Mouse (Mus musculus) c-Kit-positive CD71-negative TER-119-negative erythroid progenitor cells, embryonic 14.5 days (primary cell): ENCODE measurements around the gene D230025D16Rik.
"Not testable (repeated sequence)": the region's sequence is repeated elsewhere in the genome, so short reads cannot be mapped to it uniquely, and the experiment has no call there.

ENCODE experiments used
- DNase-seq: peaks from one replicate; pipeline ENCODE4 v3.0.0-alpha.2; 2013; ENCODE audit warnings: low read depth

D230025D16Rik gene

DNA sequence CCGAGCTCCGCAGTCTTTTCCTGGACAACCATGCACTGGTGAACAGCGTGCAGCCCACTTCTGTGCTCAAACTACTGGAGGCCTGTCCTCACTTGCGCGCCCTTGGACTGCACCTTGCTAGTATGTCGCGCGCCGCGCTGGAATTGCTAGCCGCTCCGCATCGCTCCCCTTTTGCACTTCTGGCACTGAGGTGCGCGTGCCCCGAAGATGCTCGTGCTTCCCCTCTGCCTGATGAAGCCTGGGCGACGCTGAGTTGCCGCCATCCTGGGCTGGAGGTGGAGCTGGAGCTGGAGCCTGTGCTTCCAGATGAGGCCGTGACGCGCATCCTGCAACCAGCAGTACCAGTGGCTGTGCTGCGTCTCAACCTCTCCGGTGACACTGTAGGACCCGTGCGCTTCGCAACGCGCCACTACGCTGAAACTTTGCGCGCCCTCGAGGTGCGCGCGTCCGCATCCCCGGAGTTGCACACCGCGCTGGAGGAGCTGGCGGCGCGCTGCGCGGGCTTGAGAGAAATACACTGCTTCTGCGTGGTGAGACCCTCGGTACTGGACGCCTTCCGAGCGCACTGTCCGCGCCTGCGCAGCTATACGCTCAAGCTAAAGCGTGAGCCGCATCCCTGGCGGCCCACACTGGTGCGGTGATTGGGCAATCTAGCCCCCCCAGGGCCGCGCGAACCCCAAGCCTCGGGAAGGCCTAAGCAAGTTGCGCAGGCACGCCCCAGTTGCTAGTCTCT lies 43.6 kb downstream of the D230025D16Rik start:
- no peak for DNase-seq

DNA sequence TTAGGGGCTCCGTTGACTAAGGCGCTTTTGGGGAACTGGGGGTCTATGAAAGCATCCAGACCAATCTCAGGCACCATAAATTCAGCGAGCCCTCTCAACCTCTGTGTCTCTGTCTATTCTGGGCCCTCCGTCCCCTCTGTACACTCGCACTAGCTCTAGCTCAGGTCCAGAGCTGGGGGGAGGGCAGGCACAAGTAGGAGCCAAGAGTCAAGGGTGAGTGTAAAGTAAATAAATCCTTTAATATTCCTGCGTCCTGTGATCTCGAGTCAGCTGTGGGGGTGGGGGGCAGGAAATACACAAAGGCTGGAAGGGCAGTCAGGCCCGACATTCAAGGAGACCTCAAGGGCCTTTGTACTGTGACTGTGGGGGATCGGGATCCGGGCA lies 44.1 kb downstream of the D230025D16Rik start:
- DNase-seq, result no peak

DNA sequence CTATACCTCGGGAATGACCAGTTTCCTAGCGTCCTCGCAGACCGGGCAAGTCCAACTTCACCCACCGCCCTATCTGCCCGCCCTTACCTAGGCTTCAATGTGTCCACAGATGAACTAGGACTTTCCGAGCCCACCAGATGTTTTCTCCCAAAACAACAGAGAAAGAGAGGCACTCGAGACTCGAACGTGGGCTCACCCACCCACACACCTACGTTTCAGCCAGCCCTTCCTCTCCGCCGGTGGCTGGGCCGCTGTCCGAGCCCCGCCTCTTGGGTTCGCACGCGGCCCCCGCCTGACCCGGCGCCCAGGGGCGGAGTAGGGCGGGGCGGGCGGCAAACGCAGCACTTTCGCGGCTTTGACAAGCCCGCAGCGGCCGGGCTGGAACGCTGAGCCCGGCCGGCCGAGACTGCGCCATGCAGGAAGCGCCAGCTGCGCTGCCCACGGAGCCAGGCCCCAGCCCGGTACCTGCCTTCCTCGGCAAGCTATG lies 44.6 kb downstream of the D230025D16Rik start, which contains the start of gene Hsf4:
Gene Hsf4, plus strand, starts transcription at position 341 of the 487 bp plus-strand sequence.
- no peak for DNase-seq

DNA sequence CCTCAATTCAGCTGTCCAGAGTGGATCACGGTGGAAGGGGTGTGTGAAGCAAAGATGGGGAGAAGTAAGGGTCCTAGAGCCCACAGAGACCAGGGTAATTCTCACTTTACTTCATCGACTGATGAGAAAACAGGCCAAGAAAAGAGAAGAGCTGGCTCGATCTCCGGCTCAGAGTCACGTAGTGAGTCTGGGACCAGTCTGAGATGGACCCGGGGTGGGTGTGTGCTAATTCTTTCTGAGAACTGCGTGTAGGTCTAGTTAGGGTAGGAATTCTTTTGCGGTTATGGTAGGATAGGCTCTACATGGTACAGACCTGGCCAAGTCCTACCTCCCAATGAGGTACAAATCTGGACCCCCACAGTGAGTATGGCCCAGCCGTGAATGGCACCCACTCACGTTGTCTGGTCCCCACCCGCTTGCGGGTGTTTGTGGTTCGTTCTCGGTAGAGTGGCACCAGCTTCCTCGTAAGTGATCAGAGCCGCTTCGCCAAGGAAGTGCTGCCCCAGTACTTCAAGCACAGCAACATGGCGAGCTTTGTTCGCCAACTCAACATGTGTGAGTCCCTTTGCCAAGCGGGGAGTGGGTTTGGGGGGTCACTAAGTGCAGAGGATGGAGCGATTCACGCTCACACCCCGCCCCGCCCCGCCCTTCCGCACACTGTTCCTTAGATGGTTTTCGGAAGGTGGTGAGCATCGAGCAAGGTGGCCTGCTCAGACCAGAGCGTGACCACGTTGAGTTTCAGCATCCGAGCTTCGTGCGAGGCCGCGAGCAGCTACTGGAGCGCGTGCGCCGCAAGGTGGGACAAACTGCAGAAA lies 45.4 kb downstream of the D230025D16Rik start:
- no peak for DNase-seq

DNA sequence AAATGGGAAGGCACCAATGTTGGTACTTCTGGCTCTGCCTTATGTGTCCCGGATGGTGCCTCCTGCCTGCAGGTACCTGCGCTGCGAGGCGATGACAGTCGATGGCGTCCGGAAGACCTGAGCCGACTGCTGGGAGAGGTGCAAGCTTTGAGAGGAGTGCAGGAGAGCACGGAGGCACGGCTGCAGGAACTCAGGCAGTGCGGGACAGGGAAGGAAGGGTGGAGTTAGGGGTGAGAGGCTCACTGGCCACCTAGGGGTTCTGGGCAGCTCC lies 45.9 kb downstream of the D230025D16Rik start:
- no peak for DNase-seq

DNA sequence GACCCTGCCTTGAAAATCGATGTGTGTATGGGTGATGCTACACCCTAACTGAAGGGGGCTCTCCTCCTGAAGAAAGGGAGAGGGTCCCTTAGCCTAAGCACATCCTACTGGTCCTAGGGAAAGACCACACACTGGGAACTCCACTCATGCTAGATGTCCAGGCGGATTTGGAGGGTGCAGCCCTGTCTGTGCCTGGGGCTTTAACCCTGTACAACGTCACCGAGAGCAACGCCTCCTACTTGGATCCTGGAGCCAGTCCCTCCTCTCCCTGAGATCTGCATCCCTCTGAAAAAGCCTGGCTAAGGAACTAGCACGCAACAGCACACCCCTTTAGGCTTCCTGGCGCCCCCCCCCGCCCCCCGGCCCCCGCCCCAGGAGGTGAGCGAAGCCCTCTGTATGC lies 50.4 kb downstream of the D230025D16Rik start:
- DNase-seq, result no peak

DNA sequence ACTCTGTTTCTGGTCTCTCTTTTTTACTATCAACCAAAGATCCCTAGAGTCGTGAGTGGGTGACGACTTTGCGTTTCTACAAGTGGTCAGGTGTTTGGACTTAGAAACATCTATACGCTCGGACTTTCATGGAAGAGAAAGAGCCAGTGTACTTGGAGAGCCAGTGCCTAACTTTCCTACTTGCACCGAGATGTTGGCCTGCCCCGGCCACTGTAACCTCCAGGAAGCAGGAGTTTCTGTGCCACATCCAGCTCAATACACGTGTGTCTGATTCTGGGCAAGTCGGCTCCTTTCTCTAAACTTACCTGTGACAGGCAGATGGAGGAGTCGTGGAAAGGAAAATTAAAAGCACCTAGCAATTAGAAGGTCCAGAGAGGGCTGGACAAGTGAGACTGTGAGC lies 50.9 kb downstream of the D230025D16Rik start, which contains the start of gene Nol3:
Gene Nol3, plus strand, starts transcription at position 301 of the 400 bp plus-strand sequence.
- DNase-seq, result no peak

DNA sequence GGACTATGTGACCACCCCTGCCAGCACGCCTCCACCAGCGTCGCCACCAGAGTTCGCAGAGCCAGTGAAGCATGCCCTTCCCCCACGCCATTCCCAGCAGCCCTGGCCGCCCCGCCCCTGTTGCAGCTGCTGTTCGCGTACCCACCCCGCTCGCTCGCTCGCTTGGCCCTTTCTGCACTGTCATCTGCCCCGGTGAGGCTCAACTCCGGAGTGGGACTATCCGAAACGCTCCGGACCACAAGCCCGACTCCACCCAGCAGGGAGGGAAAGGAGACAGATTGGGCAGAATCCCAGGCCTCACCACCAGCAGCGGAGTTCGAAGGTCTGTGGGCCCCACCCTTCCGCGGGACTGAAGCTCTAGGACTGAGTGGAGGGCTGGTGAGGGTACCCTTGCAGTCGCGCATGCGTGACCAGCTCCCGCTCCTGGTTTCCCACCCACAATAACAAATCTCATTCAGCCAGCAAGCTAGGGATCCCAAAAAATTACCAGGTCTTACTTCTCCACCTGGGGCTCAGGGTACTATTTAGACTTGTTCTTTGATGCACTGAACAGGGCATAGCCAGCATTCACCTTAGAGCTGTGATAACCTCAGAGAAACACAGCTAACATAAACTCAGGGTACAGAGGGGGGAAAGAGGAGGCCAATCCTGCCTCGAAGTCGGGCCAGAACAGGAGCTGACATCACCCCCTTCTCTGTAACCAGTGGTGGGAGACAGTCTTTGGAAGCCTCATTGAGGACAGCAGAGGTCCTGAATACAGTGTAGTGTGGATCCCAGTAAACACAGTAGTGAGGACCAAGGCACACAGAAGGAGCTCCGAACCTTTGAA lies 51.6 kb downstream of the D230025D16Rik start:
- DNase-seq, result no peak

DNA sequence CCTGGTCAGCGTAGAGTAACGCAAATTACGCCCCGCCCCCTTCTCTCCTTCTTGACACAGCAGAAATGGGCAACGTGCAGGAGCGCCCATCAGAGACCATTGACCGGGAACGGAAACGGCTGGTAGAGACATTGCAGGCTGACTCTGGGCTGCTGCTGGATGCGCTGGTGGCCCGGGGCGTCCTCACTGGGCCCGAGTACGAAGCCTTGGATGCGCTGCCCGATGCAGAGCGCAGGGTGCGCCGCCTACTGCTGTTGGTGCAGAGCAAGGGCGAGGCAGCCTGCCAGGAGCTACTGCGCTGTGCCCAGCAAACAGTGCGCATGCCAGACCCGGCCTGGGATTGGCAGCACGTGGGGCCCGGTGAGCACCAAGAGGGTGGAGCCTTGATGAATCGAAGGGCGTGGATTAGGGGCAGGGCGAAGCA lies 54.0 kb downstream of the D230025D16Rik start:
- no peak for DNase-seq

DNA sequence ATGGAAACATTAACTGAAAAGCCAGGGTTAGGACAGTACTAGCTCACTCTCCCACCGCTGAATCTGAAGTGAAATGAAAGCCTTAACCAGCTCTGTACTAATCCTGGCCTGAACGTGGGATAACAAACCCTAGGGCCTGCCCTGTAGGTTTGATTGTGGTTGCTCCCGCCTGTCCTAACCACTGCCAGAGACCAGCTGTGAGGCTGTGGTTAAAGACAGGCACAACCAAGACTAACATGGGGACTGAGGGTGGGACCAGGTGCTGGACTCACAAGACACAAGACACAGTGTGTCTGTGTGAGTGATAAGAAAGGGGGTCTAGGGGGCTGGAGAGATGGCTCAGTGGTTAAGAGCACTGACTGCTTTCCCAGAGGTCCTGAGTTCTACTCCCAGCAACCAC lies 55.6 kb downstream of the D230025D16Rik start:
- DNase-seq, result no peak

DNA sequence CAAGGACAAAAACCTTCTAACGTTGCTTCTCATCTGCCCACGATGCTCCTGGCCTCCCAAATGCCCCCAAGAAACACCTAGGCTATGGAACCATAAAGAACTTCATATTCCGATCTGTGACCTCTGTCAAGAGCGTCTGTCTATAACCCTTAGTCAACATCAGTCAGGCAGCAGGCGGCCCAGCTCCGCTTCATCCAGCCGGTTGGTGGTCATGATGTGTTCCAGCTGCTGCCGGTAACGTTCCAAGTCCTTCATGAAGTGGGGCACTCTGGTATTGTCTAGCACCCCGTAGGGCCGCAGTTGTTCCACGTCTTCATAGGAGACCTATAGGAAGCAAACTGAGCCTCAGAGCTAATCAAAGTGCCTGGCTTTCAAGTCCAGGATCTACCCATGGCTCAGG lies 56.9 kb downstream of the D230025D16Rik start:
- no peak for DNase-seq

DNA sequence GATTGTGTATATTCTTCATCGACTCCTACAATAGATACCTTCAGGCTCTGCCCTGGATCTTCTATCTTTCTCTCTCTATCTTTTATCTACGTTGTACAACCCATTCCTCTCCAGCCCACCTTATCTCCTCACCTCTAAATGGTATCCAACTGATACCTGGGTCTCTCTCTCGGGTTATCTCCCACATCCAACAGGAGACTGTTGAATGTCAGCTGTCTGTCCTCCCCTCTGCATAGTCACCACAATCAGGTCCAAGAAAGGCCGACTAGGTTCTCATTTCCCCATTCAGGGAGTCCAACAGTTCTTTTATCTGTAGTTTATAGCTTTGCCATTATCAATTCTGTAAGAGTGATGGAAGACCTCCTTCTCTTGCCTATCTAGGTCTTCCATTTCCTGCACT lies 57.3 kb downstream of the D230025D16Rik start:
- no peak for DNase-seq

DNA sequence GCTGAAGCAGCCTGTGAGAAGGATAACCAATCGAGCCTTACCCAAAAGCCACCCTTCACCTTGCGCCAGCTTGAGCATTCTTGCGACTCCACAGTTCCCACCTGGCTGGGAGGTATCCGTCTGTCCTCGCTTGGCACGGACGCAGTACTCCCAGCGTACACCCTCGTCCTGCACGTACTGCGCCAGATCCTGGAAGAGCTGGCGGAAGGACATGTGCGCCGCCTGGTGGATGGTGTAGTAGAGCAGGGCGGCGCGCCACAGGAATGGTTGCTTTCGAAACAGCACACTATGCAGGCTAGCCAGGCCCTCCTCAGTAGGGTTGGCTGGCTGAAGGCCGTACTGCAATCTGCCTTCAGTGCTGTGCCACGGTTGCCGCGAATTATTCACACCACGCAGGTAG lies 58.1 kb downstream of the D230025D16Rik start:
- no peak for DNase-seq

DNA sequence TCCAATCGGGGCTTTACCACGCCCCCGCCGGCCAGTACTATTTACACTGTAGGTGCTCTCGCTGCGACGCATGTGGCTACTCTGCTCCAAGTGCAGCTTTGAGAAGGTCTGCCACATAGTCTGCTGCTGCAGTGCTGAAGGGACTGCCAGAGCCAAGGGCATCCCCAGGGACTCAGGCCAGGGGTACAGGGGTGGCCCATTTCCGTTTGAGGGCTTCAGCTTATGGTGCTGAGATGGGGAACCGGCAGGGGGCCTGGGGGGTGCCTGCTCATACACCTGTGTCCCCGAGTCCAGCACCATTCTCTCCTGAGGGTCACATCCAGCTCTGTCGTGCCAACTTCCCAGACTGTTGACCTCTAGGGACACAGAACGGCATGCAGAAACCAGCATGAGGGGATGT lies 60.6 kb downstream of the D230025D16Rik start:
- DNase-seq, result no peak

DNA sequence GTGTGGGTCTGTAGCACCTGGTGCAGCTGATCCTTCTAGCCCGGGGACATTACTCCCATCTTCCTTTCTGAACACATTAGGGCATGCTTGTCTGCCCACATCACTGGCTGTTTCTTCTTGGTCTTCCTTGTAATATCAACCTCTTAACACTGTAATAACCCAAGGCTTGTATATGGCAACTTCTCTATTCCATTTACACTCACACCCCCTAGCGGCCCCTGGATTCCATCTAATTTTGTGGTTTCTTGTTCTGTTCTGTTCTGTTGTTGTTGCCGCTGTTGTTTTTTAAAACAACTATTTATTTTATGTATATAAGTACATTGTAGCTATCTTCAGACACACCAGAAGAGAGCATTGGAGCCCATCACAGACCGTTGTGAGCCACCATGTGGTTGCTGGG lies 62.0 kb downstream of the D230025D16Rik start:
- no peak for DNase-seq

DNA sequence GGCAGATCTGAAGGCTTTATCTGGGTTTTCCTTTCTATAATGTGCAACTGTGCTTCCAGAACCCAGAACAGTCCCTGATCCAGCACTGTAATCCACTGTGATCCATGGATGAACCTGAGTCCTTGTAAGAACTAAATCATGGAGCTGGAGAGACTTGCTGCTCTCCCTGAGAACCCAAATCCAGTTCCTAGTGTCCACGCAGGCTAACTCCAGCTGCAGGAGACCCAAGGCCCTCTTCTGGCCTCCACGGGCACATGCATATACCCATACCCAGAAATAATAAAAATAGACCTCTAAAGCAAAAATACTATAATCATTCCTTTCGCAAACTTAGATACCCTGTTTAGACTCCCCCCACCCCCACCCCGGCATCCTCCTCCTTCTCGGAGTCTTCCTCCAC lies 63.3 kb downstream of the D230025D16Rik start:
- DNase-seq, result no peak

DNA sequence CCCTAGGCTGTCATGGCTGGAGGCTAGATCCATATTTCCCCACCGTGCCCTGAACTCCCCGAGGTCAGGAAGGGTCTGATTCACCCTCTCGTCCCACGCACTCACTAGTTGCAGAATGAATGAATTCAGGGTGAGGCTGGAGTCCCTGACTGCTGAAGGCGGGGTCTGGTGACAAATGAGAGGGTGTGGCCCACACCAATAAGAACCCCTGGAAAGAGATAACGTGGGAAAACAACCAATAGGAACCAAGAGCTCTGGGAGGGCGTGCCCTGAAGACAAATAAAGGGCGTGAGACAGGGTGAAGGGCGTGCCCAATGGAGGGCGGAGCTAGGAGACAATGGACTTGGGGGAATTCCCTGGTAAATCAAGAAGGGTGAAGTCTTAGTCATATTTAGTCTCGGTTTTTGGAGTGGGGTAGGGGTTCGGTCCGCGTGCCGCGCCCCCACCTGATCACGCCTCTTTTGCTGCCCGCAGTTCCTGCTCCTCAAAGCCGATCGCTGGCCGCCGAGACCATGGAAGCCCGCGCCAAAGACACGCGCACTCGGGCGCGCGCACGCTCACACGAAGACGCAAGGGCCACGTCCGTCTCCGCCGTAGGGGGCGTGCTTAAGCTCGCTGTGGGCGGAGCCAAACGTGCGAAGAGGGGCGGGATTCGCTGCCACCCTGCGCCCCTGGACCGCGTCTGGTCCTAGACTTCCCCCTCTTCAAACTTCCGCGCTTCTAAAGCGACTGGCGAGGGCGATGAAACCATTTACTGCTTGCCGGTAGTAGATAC lies 64.2 kb downstream of the D230025D16Rik start:
- DNase-seq, result peak; percentile 96

DNA sequence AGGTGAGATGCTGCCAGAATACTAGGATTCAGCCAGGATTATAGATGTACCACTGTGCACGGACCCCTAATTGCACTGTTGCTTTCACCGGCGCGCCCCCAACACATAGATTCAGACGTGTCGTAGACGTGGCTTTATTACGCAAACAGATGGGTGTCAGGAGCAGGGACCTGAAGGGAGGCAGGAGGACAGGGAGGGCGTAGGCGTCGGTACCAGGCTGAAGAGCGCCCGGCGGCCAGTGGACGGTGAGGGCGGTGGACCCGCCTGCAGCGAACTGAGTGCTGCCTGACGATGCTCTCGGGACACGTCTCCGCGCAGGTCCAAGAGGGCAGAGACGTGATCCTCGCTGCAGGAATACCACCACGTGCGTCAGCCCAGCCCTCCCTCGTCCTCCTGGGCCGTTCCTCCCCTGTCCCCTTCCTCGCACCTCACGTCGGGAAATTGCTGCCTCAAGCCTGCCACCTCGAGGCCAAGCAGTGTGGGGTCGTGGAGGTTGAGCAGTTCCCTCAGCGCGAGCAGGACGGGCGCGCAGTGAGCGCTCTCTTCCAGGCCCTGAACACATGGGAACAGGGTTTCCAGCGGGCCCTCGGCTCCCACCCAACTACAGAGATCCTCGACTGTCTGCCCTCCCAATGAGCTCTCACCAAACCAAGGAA lies 65.0 kb downstream of the D230025D16Rik start, which contains the start of gene 4931428F04Rik:
Gene 4931428F04Rik, minus strand, starts transcription at position 60 of the 656 bp plus-strand sequence.
- no peak for DNase-seq

DNA sequence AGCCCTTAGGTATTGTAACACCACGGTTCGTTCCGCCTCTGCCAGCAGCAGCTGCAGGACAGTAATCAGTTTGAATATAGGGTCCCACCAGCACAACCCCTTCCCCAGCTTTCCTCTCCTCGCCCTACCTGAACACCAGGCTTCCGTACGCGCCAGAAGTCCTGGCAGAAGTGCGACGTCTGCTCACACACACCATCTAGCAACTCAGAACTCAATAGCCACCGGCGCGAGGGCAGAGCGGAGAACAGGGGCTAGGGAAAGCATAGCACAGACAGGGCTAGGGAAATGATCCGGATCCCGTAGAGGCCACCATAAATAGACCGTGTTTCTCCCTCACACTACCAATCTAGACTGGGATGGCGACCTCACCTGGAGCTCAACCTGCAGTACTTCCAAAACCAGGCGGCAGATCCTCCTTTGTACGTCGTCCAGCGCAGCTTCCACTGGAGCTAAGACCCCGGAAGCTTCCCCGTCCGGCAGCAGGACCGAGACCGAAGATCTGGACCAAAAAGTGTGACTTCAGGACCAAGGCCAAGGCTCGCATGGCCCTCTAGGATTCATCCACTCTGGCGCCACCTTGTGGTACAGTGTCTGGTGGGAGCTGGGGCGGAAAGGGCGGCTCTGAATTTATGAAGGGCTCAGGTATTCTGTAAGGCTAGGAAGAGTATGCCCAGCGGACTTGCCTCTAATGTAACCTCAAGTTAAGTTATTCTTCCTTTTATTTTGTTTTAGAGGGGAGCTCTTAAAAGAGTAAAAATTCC lies 65.8 kb downstream of the D230025D16Rik start:
- DNase-seq, result peak; percentile 97

DNA sequence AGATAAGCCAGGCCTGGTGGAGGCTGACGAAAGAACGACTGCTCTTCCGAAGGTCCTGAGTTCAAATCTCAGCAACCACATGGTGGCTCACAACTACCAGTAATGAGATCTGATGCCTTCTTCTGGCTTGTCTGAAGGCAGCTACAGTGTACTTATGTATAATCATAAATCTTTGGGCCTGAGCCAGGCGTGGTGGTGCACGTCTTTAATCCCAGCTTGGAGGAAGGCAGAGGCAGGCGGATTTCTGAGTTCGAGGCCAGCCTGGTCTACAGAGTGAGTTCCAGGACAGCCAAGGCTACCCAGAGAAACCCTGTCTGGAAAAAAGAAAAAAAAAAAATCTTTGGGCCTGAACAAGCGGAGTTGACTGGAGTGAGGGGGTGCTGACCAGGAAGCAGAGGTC lies 66.4 kb downstream of the D230025D16Rik start:
- DNase-seq, result not testable (repeated sequence)
